Mouse (Mus musculus) naive thymus-derived CD4-positive, alpha-beta T cell, adult 2 months (primary cell): ENCODE measurements around the gene Lrrtm4.

Experiments
- DNase-seq: peaks from one replicate; pipeline ENCODE4 v3.0.0-alpha.2; 2011; ENCODE audit warnings: low read depth

Lrrtm4 gene

GRCm38 (mm10) chr6:80733416-80733815 lies 714.7 kb downstream of the Lrrtm4 start:
- no peak for DNase-seq

- DNase-seq = no peak
Observed at GRCm38 (mm10) chr6:80750769-80751168, 732.1 kb downstream of the Lrrtm4 start.

GRCm38 (mm10) chr6:80760641-80761204 lies 742.0 kb downstream of the Lrrtm4 start:
- DNase-seq = no peak

GRCm38 (mm10) chr6:80786282-80786681 lies 767.6 kb downstream of the Lrrtm4 start:
- DNase-seq = no peak

GRCm38 (mm10) chr6:80823753-80824152 lies 805.1 kb downstream of the Lrrtm4 start:
- no peak for DNase-seq

- no peak for DNase-seq
Observed at GRCm38 (mm10) chr6:80839784-80840183, 821.1 kb downstream of the Lrrtm4 start.

- DNase-seq = no peak
Observed at GRCm38 (mm10) chr6:80845294-80845693, 826.6 kb downstream of the Lrrtm4 start.

GRCm38 (mm10) chr6:80856910-80857543 lies 838.4 kb downstream of the Lrrtm4 start:
- DNase-seq = no peak
